Mouse (Mus musculus): ENCODE data around the gene Lrrc71. TPM values are rescaled to one million over a fixed set of nuclear protein-coding genes. Genes with fewer than 3 reads are reported as not detected.
A peak's percentile ranks its signal among the peaks of the same experiment; 100 is the strongest.

Lrrc71 gene
- polyA plus RNA-seq, 1 experiment from 2014 or later = 0.32 TPM

- H3K36me3 ChIP-seq (ENCODE audit: control insufficient read depth, insufficient read depth, low read length) = peaks cover 6% of the 10 kb centered on the region; the same call in 1 of the 2 replicates
- peak overlapping the region; percentile 54; the same call in 1 of the 2 replicates for H3K9ac ChIP-seq (ENCODE audit: low read length)
- H3K27ac ChIP-seq (replicated peaks in 1 of 2; ENCODE audit: control insufficient read depth in 1 of 2, insufficient read depth in 1 of 2, low read depth in 2 of 2, low read length in 2 of 2) = peak overlapping the region; percentile 59 to 87
- H3K4me2 ChIP-seq (ENCODE audit: low read length) = peak overlapping the region; percentile 60
- H3K4me1 ChIP-seq (ENCODE audit: control insufficient read depth in 2 of 2, insufficient read depth in 2 of 2, low read length in 2 of 2) = peaks cover 25 to 36% of the 10 kb centered on the region in 2 experiments
- peak overlapping the region in 1 of 2 experiments; percentile 11; a peak in 1 of 4 replicates for H3K4me3 ChIP-seq (ENCODE audit: control insufficient read depth in 1 of 2, insufficient read depth in 1 of 2, low read depth in 1 of 2, low read length in 2 of 2)
- no peak for ATAC-seq (ENCODE audit: insufficient number of reproducible peaks, insufficient read depth, low FRiP score, low read depth)
- H3K9me3 ChIP-seq (ENCODE audit: control insufficient read depth, low read length) = no peaks in the 10 kb centered on the region
- H3K27me3 ChIP-seq (ENCODE audit: control insufficient read depth, insufficient read depth, low read length) = no peaks in the 10 kb centered on the region; the same call in 1 of the 2 replicates
- 40% methylated on average over 4 of the region's 4 CpGs for whole genome bisulfite sequencing
These were observed 14.8 kb upstream of the Lrrc71 start for GRCm38 (mm10) chr3:87763202-87763601.

- no peak overlapping the region for H3K9ac ChIP-seq (ENCODE audit: low read length)
- peaks cover 25 to 28% of the 10 kb centered on the region in 2 experiments for H3K4me1 ChIP-seq (ENCODE audit: control insufficient read depth in 2 of 2, insufficient read depth in 2 of 2, low read length in 2 of 2)
- H3K9me3 ChIP-seq (ENCODE audit: control insufficient read depth, low read length) = no peaks in the 10 kb centered on the region
- H3K27ac ChIP-seq (replicated peaks in 1 of 2; ENCODE audit: control insufficient read depth in 1 of 2, insufficient read depth in 1 of 2, low read depth in 2 of 2, low read length in 2 of 2) = no peak overlapping the region
- no peak overlapping the region for H3K4me3 ChIP-seq (ENCODE audit: control insufficient read depth in 1 of 2, insufficient read depth in 1 of 2, low read depth in 1 of 2, low read length in 2 of 2)
- H3K27me3 ChIP-seq (ENCODE audit: control insufficient read depth, insufficient read depth, low read length) = peaks cover 1% of the 10 kb centered on the region; the same call in 1 of the 2 replicates
- peaks cover 9% of the 10 kb centered on the region; the same call in 1 of the 2 replicates for H3K36me3 ChIP-seq (ENCODE audit: control insufficient read depth, insufficient read depth, low read length)
- 66% methylated on average over 20 of the region's 20 CpGs for WGBS
- no peak for ATAC-seq (ENCODE audit: insufficient number of reproducible peaks, insufficient read depth, low FRiP score, low read depth)
- H3K4me2 ChIP-seq (ENCODE audit: low read length) = no peak overlapping the region
These were observed 13.3 kb upstream of the Lrrc71 start for GRCm38 (mm10) chr3:87761408-87762375.

- Histone ChIP-seq H3K4me1 (ENCODE audit: control insufficient read depth in 2 of 2, insufficient read depth in 2 of 2, low read length in 2 of 2) (peaks cover 6 to 7% of the 10 kb centered on the region in 2 experiments), H3K9me3 (ENCODE audit: control insufficient read depth, low read length) (no peaks in the 10 kb centered on the region), H3K9ac (ENCODE audit: low read length) (no peak overlapping the region), H3K4me2 (ENCODE audit: low read length) (no peak overlapping the region), H3K36me3 (ENCODE audit: control insufficient read depth, insufficient read depth, low read length) (peaks cover 27% of the 10 kb centered on the region; the same call in 1 of the 2 replicates), H3K27ac (replicated peaks in 1 of 2; ENCODE audit: control insufficient read depth in 1 of 2, insufficient read depth in 1 of 2, low read depth in 2 of 2, low read length in 2 of 2) (no peak overlapping the region), H3K4me3 (ENCODE audit: control insufficient read depth in 1 of 2, insufficient read depth in 1 of 2, low read depth in 1 of 2, low read length in 2 of 2) (no peak overlapping the region), H3K27me3 (ENCODE audit: control insufficient read depth, insufficient read depth, low read length) (peaks cover 11% of the 10 kb centered on the region; the same call in 1 of the 2 replicates)
- ATAC-seq (ENCODE audit: insufficient number of reproducible peaks, insufficient read depth, low FRiP score, low read depth) = no peak
- 46% methylated on average over 5 of the region's 5 CpGs for WGBS
These were observed 10.2 kb upstream of the Lrrc71 start for GRCm38 (mm10) chr3:87758641-87759040.

- no peak overlapping the region for H3K27ac ChIP-seq (replicated peaks in 1 of 2; ENCODE audit: control insufficient read depth in 1 of 2, insufficient read depth in 1 of 2, low read depth in 2 of 2, low read length in 2 of 2)
- peaks cover 44% of the 10 kb centered on the region for H3K36me3 ChIP-seq (ENCODE audit: control insufficient read depth, insufficient read depth, low read length)
- no peak for ATAC-seq (ENCODE audit: insufficient number of reproducible peaks, insufficient read depth, low FRiP score, low read depth)
- no peaks in the 10 kb centered on the region; a peak in 1 of 4 replicates for H3K4me1 ChIP-seq (ENCODE audit: control insufficient read depth in 2 of 2, insufficient read depth in 2 of 2, low read length in 2 of 2)
- peak overlapping the region; percentile 53 for H3K4me2 ChIP-seq (ENCODE audit: low read length)
- H3K4me3 ChIP-seq (ENCODE audit: control insufficient read depth in 1 of 2, insufficient read depth in 1 of 2, low read depth in 1 of 2, low read length in 2 of 2) = no peak overlapping the region
- H3K27me3 ChIP-seq (ENCODE audit: control insufficient read depth, insufficient read depth, low read length) = peaks cover 11% of the 10 kb centered on the region; the same call in 1 of the 2 replicates
- H3K9me3 ChIP-seq (ENCODE audit: control insufficient read depth, low read length) = no peaks in the 10 kb centered on the region
- 58% methylated on average over 20 of the region's 20 CpGs for WGBS
- H3K9ac ChIP-seq (ENCODE audit: low read length) = no peak overlapping the region
These were observed 8.1 kb upstream of the Lrrc71 start for GRCm38 (mm10) chr3:87756488-87756887.

GRCm38 (mm10) chr3:87755964-87756363, 7.5 kb upstream of the Lrrc71 start:
- Histone ChIP-seq H3K36me3 (ENCODE audit: control insufficient read depth, insufficient read depth, low read length) (peaks cover 49% of the 10 kb centered on the region), H3K4me3 (ENCODE audit: control insufficient read depth in 1 of 2, insufficient read depth in 1 of 2, low read depth in 1 of 2, low read length in 2 of 2) (no peak overlapping the region), H3K9me3 (ENCODE audit: control insufficient read depth, low read length) (no peaks in the 10 kb centered on the region), H3K9ac (ENCODE audit: low read length) (no peak overlapping the region), H3K4me2 (ENCODE audit: low read length) (peak overlapping the region; percentile 53), H3K27ac (replicated peaks in 1 of 2; ENCODE audit: control insufficient read depth in 1 of 2, insufficient read depth in 1 of 2, low read depth in 2 of 2, low read length in 2 of 2) (no peak overlapping the region), H3K27me3 (ENCODE audit: control insufficient read depth, insufficient read depth, low read length) (peaks cover 14% of the 10 kb centered on the region; the same call in 1 of the 2 replicates), H3K4me1 (ENCODE audit: control insufficient read depth in 2 of 2, insufficient read depth in 2 of 2, low read length in 2 of 2) (no peaks in the 10 kb centered on the region)
- 6% methylated on average over 24 of the region's 24 CpGs for WGBS
- ATAC-seq (ENCODE audit: insufficient number of reproducible peaks, insufficient read depth, low FRiP score, low read depth) = peak; percentile 55; the same call in 1 of the 2 replicates

GRCm38 (mm10) chr3:87753829-87754228, 5.4 kb upstream of the Lrrc71 start:
- Histone ChIP-seq H3K9me3 (ENCODE audit: control insufficient read depth, low read length) (no peaks in the 10 kb centered on the region), H3K4me3 (ENCODE audit: control insufficient read depth in 1 of 2, insufficient read depth in 1 of 2, low read depth in 1 of 2, low read length in 2 of 2) (no peak overlapping the region), H3K4me1 (ENCODE audit: control insufficient read depth in 2 of 2, insufficient read depth in 2 of 2, low read length in 2 of 2) (no peaks in the 10 kb centered on the region), H3K4me2 (ENCODE audit: low read length) (no peak overlapping the region), H3K27ac (replicated peaks in 1 of 2; ENCODE audit: control insufficient read depth in 1 of 2, insufficient read depth in 1 of 2, low read depth in 2 of 2, low read length in 2 of 2) (no peak overlapping the region), H3K36me3 (ENCODE audit: control insufficient read depth, insufficient read depth, low read length) (peaks cover 51% of the 10 kb centered on the region), H3K27me3 (ENCODE audit: control insufficient read depth, insufficient read depth, low read length) (peaks cover 14% of the 10 kb centered on the region; the same call in 1 of the 2 replicates), H3K9ac (ENCODE audit: low read length) (no peak overlapping the region)
- no peak for ATAC-seq (ENCODE audit: insufficient number of reproducible peaks, insufficient read depth, low FRiP score, low read depth)
- 79% methylated on average over 13 of the region's 13 CpGs for WGBS

- no peak overlapping the region for H3K4me2 ChIP-seq (ENCODE audit: low read length)
- no peak overlapping the region for H3K9ac ChIP-seq (ENCODE audit: low read length)
- H3K4me3 ChIP-seq (ENCODE audit: control insufficient read depth in 1 of 2, insufficient read depth in 1 of 2, low read depth in 1 of 2, low read length in 2 of 2) = no peak overlapping the region
- ATAC-seq (ENCODE audit: insufficient number of reproducible peaks, insufficient read depth, low FRiP score, low read depth) = no peak
- peaks cover 3 to 4% of the 10 kb centered on the region in 2 experiments; a peak in 1 of 4 replicates for H3K4me1 ChIP-seq (ENCODE audit: control insufficient read depth in 2 of 2, insufficient read depth in 2 of 2, low read length in 2 of 2)
- 81% methylated on average over 3 of the region's 3 CpGs for WGBS
- peaks cover 14% of the 10 kb centered on the region; the same call in 1 of the 2 replicates for H3K27me3 ChIP-seq (ENCODE audit: control insufficient read depth, insufficient read depth, low read length)
- no peak overlapping the region for H3K27ac ChIP-seq (replicated peaks in 1 of 2; ENCODE audit: control insufficient read depth in 1 of 2, insufficient read depth in 1 of 2, low read depth in 2 of 2, low read length in 2 of 2)
- no peaks in the 10 kb centered on the region for H3K9me3 ChIP-seq (ENCODE audit: control insufficient read depth, low read length)
- peaks cover 54% of the 10 kb centered on the region for H3K36me3 ChIP-seq (ENCODE audit: control insufficient read depth, insufficient read depth, low read length)
These were observed 4.1 kb upstream of the Lrrc71 start for GRCm38 (mm10) chr3:87752567-87752966.
